24 mouse cellular contexts compared by ENCODE assay signal in the genomic region with DNA sequence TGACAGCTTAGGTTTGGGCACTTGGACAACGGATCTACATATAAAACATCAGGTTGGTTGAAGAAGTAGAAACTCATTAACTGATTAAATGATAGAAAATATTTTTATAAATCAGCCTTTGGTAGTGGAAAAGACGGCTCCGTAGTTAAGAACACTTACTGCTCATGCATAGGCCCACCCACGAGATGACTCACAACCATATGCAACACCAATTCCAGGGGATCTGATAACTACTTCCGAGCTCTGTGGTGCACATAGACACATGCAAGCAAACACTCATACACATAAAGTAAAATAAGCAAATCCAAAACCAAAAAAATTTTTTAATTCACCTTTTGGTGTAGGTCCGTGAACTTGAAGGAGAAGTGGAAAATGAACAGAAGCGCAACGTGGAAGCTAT. TPM values are rescaled to one million over a fixed set of nuclear protein-coding genes. Genes with fewer than 3 reads are reported as not detected.
DNase-seq lines count a peak whose midpoint lies in the region; ATAC-seq lines count a peak whose summit lies in the region.
"Had no signal": no experiment of that assay in that cellular context is flagged by ENCODE, and none has a peak within 500 bp of the region (broad histone marks: within the 10 kb centered on the region; RNA-seq: fewer than 3 reads in every experiment).

No protein-coding gene starts in this region.

- peak; percentile 72; the same call in 1 of the 2 replicates for ATAC-seq in frontal cortex, adult (ENCODE audit: low TSS enrichment)
- ATAC-seq: forebrain, embryonic 14.5 days; forebrain, postnatal 0 days; hindbrain, postnatal 0 days; Patski had no signal

- no peak for DNase-seq in frontal cortex, postnatal 36 days (ENCODE audit: low spot score in 2 of 2)
- peak; percentile 34 to 42 for DNase-seq in left cerebral cortex, adult 18-20 months (ENCODE audit: low spot score in 2 of 2)
- no peak for DNase-seq in left cerebral cortex, adult 11 months (ENCODE audit: low spot score)
- peak; percentile 16 for DNase-seq in NIH3T3 (ENCODE audit: low read depth)
- DNase-seq in ovary, adult 18-20 months (ENCODE audit: low spot score), result no peak
- DNase-seq: adrenal gland, postnatal 10 days; adrenal gland, postnatal 36 days; cerebellum, adult 11 months; cerebellum, adult 2 months; cerebellum, adult 9-11 months; cerebellum, postnatal 25 days; forebrain, postnatal 0 days; gastrocnemius, postnatal 10 days; gastrocnemius, postnatal 36 days; heart, adult 2 months; heart, postnatal 14 days; heart, postnatal 4 days had no signal

RNA-seq across cellular contexts. Expression of a gene that starts 16.0 kb away (rescaled TPM):
- total RNA-seq in left cerebral cortex, adult 18-20 months (2021), result under 1 TPM; 0.28 to 0.30 TPM
- total RNA-seq: adrenal gland, postnatal 36 days; common myeloid progenitor, adult 5-6 weeks; granulocyte monocyte progenitor cell, adult 5-6 weeks; heart, postnatal 14 days; hindbrain, postnatal 0 days had no signal

RNA-seq across cellular contexts. Expression of a gene that starts 22.0 kb away (rescaled TPM):
- total RNA-seq in left cerebral cortex, adult 18-20 months (2021), result under 1 TPM; 0.28 to 0.37 TPM
- total RNA-seq: common myeloid progenitor, adult 5-6 weeks; granulocyte monocyte progenitor cell, adult 5-6 weeks; heart, adult 2 months; heart, postnatal 14 days had no signal

RNA-seq across cellular contexts. Expression of a gene that starts 51.0 kb away (rescaled TPM):
- under 1 TPM; 0.82 to 0.93 TPM for total RNA-seq in left cerebral cortex, adult 18-20 months (2021)
- total RNA-seq: common myeloid progenitor, adult 5-6 weeks; ES-E14; granulocyte monocyte progenitor cell, adult 5-6 weeks; heart, adult 2 months; heart, postnatal 14 days had no signal

RNA-seq across cellular contexts. Expression of a gene that starts 55.1 kb away (rescaled TPM):
- under 1 TPM; 0.14 to 0.46 TPM for total RNA-seq in left cerebral cortex, adult 18-20 months (2021)
- total RNA-seq: adrenal gland, postnatal 36 days; common myeloid progenitor, adult 5-6 weeks; granulocyte monocyte progenitor cell, adult 5-6 weeks; heart, adult 2 months had no signal

Comparison
In these comparisons a context has a peak if more than half of its experiments do, and no peak if none do; other contexts are left out.
1. DNase-seq: peak in left cerebral cortex, adult 18-20 months (2 of 2) and NIH3T3 (single experiment); none in frontal cortex, postnatal 36 days (0 of 2), left cerebral cortex, adult 11 months (single experiment) and ovary, adult 18-20 months (single experiment).